Mouse (Mus musculus) brain, embryonic 14.5 days (tissue): ENCODE data around the gene Cdkl1.

ENCODE experiments used
- CTCF ChIP-seq: fragments of 200-500 bp; IDR thresholded peaks from 2 replicates; pipeline ENCODE4 v1.5.1; 2012; ENCODE audit warnings: inconsistent platforms, mild to moderate bottlenecking, moderate library complexity, borderline replicate concordance; ENCODE audit not compliant: insufficient read depth, insufficient read length; ENCODE audit errors: extremely low read depth
- POLR2A ChIP-seq: fragments of 200-500 bp; IDR thresholded peaks from 2 replicates; pipeline ENCODE4 v1.6.1; 2012; ENCODE audit warnings: mild to moderate bottlenecking, inconsistent platforms, borderline replicate concordance; ENCODE audit not compliant: poor library complexity, insufficient read depth, insufficient read length, severe bottlenecking; ENCODE audit errors: extremely low read depth

DNA sequence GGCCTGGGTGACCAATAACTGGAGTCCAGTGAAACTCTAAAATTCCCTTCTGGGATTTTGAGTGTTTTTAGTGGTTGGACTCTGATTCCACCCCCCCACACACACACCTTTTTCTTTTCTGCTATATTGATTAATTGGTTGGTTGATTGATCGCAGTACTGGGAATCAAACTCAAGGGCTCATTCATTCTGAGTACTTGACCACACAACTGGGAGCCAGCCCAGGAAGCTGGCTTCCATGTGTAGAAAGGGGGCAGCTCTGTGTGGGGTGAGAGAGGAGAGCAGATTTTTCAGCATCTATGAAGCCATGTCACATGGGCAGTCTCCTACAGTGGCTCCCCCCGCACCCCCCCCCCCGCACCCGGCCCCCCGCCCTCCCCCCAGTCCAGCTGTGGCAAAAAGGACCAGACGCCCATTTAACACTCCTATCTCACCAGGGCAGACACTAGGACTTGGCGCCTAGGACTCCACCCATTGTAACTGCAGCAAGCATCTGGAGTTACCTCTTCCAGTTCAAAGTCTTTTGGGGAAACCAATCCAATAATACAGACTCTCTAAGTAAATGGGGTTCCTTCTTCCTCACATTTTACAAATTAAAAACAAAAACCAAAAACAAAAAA is 31.7 kb downstream of the Cdkl1 start:
- TF ChIP-seq CTCF (no peak), POLR2A (no peak)
